Mouse (Mus musculus): ENCODE results near the gene Tgfb2.

The Tgfb2 gene

DNA sequence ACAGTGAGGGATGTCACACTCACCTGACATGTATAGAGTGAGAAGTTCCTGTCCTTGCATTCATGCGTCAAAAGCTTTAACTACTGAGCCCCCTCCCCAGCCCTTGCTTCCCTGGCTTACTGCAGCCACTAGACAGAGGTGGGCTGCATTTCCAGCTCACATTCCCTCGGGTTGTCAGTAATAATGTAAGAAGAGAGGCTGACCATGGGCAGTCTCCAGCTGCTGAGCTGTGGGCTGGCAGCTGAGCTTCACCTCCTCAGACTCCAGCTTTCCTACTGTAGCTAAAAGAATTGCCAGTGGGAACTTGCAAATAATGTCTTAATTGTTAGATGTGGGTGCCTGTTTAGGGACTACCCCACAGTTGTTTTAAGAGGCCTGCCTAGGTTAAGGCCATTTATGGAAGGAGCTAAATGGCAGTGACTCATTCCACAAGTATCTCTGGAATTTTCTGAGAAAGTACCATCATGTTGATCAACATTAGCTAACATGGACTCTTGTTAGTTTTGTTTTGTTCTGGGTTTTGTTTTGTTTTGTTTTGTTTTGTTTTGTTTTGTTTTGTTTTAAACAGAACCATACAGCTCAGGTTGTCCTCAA, 120.1 kb downstream of the Tgfb2 start:
- in situ Hi-C loops (cut with MseI, MboI), result no loop called here

DNA sequence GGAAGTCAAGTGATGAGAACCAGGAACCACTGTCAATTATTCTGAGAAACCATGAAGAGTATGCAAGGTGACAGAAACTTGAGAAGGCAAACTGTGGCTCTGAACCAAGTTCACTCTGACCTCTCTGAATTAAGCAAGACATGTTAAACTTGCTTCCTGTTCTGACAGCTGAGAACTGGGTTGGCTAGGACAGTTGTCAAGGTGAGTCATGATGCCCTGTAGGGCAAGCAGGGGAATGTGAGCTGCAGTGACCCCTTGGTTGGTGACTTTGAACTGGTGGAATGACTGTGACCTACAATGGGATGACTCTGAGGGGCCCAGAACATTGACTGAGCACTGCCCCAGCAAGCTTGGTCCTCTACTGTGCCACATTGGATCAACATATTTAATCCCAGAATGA, 121.9 kb downstream of the Tgfb2 start:
- in situ Hi-C loops (cut with MseI, MboI), result no loop called here

GRCm38 (mm10) chr1:186582113-186582512, 123.7 kb downstream of the Tgfb2 start:
- in situ Hi-C loops (cut with MseI, MboI), result no loop called here

DNA sequence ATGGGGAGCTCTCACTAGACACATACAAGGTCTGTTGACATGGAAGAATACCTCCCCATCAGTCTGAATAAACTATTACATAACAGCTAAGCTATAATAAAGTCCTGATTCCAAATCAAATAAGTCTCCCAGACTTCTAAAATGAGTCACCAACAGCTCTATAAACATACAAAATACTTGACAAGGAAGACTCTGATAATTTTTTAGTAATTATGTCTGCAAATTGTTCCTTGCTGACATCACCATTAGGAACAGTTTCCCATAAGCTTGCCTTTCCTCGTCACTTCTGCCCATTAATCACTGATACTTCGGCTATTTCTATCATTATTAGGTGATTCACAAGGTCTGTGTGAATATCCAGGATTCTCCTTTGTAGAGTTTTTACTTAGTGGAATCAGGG, 124.1 kb downstream of the Tgfb2 start:
- in situ Hi-C loops (cut with MseI, MboI), result no loop called here

DNA sequence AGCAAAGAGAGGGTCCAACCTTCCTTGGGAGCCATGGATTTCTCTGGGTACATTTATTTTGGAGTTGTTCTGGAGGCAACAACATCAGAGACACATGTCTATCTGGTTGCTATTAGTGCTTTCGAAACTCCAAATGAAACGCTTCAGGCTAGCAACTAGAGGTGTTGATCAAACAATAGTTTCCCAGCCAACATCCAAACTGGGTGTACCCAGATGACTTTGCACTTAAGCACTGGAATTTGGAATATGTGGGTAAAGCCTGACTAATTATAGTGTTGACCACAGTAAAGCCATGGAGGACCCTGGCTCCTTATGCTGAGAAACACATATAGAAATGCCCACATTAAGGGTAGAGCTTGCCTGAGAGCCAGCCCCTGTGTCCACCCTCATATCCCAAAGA, 124.7 kb downstream of the Tgfb2 start:
- in situ Hi-C loops (cut with MseI, MboI), result no loop called here

GRCm38 (mm10) chr1:186577302-186577701, 128.5 kb downstream of the Tgfb2 start:
- in situ Hi-C loops (cut with MseI, MboI), result no loop called here

DNA sequence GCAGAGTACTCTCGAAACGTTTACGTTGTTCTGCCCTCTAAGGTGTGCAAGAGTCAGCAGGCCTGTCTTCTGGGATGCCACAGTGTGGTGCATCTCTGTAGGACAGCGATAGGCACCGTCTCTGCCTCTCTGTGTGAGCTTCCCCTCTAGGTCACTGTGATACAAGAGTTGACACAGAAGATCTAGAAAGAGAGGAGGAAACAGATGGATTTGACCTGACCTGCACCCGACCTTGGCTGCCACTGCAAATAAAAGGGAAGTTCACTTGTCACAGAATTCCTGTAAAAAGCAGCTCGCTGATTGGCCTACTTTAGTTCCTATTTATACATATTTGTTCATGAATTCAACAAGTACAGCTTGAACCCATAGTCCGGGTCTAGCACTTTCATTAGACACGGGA, 130.2 kb downstream of the Tgfb2 start:
- in situ Hi-C loops (cut with MseI, MboI), result no loop called here

- in situ Hi-C loops (cut with MseI, MboI), result no loop called here
Observed at GRCm38 (mm10) chr1:186575074-186575473, 130.7 kb downstream of the Tgfb2 start.

Measured in mouse trophoblast stem cell (cell line).